Mouse (Mus musculus) testis, adult 2 months (tissue): Measurements from ENCODE around the gene Gabrb1. TPM values are rescaled to one million over a fixed set of nuclear protein-coding genes. Genes with fewer than 3 reads are reported as not detected.
"Not testable (repeated sequence)": the region's sequence is repeated elsewhere in the genome, so short reads cannot be mapped to it uniquely, and the experiment has no call there.

Experiments
- H3K27ac ChIP-seq: fragments of 200-500 bp; 2 replicates; pipeline ENCODE4 v1.5.1; 2012; ENCODE audit warnings: low read depth, low read length; ENCODE audit not compliant: control insufficient read depth, insufficient read depth
- H3K27me3 ChIP-seq: fragments of 200-500 bp; 2 replicates; pipeline ENCODE4 v1.6.1; 2012; ENCODE audit warnings: mild to moderate bottlenecking, low read length, moderate library complexity; ENCODE audit not compliant: control insufficient read depth, insufficient read depth
- H3K36me3 ChIP-seq: fragments of 200-500 bp; 2 replicates; pipeline ENCODE4 v1.6.1; 2012; ENCODE audit warnings: mild to moderate bottlenecking, low read length; ENCODE audit not compliant: control insufficient read depth, insufficient read depth
- H3K4me1 ChIP-seq: fragments of 200-500 bp; 2 replicates; pipeline ENCODE4 v1.6.1; 2012; ENCODE audit warnings: low read length; ENCODE audit not compliant: control insufficient read depth, insufficient read depth
- H3K4me3 ChIP-seq: fragments of 200-500 bp; 2 replicates; pipeline ENCODE4 v1.5.1; 2012; ENCODE audit warnings: low read depth, mild to moderate bottlenecking, low read length, moderate library complexity, mixed read lengths; ENCODE audit not compliant: control insufficient read depth
- CTCF ChIP-seq: fragments of 200-500 bp; IDR thresholded peaks from 2 replicates; pipeline ENCODE4 v1.5.1; 2012; ENCODE audit warnings: low read depth, mild to moderate bottlenecking, inconsistent platforms, low read length, moderate library complexity; ENCODE audit not compliant: control insufficient read depth, insufficient read depth, insufficient replicate concordance
- POLR2A ChIP-seq: fragments of 200-500 bp; IDR thresholded peaks from 2 replicates; pipeline ENCODE4 v1.6.1; 2012; ENCODE audit warnings: low read depth, mild to moderate bottlenecking, inconsistent platforms, low read length, moderate library complexity; ENCODE audit not compliant: control insufficient read depth
- polyA plus RNA-seq: library from polyadenylated mRNA; depleted of rRNA; stranded (reverse); fragments of >200 nt; gene quantifications from 2 replicates; pipeline ENCODE4 v1.2.3, GENCODE M21; 2012

Gabrb1 gene
- polyA plus RNA-seq, 1 experiment = 0.35 TPM

- Histone ChIP-seq H3K4me1 (peaks cover 2% of the 10 kb centered on the region; the same call in 1 of the 2 replicates), H3K27me3 (no peaks in the 10 kb centered on the region), H3K27ac (no peak overlapping the region), H3K36me3 (no peaks in the 10 kb centered on the region), H3K4me3 (no peak overlapping the region)
- TF ChIP-seq POLR2A (no peak), CTCF (no peak)
Observed at GRCm38 (mm10) chr5:72139619-72140018, 481.7 kb downstream of the Gabrb1 start.

- TF ChIP-seq CTCF (no peak), POLR2A (no peak)
- H3K4me3 ChIP-seq = no peak overlapping the region
Observed at GRCm38 (mm10) chr5:72148679-72149078, 490.8 kb downstream of the Gabrb1 start.

GRCm38 (mm10) chr5:72150870-72151269 is 493.0 kb downstream of the Gabrb1 start:
- H3K27me3 ChIP-seq = no peaks in the 10 kb centered on the region
- no peak overlapping the region for H3K4me3 ChIP-seq
- no peak for TF ChIP-seq POLR2A
- no peak for TF ChIP-seq CTCF
- no peaks in the 10 kb centered on the region for H3K36me3 ChIP-seq
- no peaks in the 10 kb centered on the region for H3K4me1 ChIP-seq
- no peak overlapping the region for H3K27ac ChIP-seq

More at GRCm38 (mm10) chr5:72148679-72149078, 490.8 kb downstream of the Gabrb1 start:
- no peaks in the 10 kb centered on the region for H3K36me3 ChIP-seq
- H3K27me3 ChIP-seq = no peaks in the 10 kb centered on the region
- no peaks in the 10 kb centered on the region for H3K4me1 ChIP-seq
- no peak overlapping the region for H3K27ac ChIP-seq

GRCm38 (mm10) chr5:72155686-72156085 is 497.8 kb downstream of the Gabrb1 start:
- not testable (repeated sequence) for H3K27ac ChIP-seq, H3K4me1 ChIP-seq, H3K4me3 ChIP-seq, H3K27me3 ChIP-seq, H3K36me3 ChIP-seq

- TF ChIP-seq POLR2A = no peak
- no peak for TF ChIP-seq CTCF
- no peak overlapping the region for H3K27ac ChIP-seq
- no peak overlapping the region for H3K4me3 ChIP-seq
- peaks cover 4% of the 10 kb centered on the region for H3K36me3 ChIP-seq
- H3K27me3 ChIP-seq = no peaks in the 10 kb centered on the region
- no peaks in the 10 kb centered on the region for H3K4me1 ChIP-seq
Observed at GRCm38 (mm10) chr5:72156598-72156997, 498.7 kb downstream of the Gabrb1 start.

GRCm38 (mm10) chr5:72158667-72159066 is 500.8 kb downstream of the Gabrb1 start:
- H3K27ac ChIP-seq = no peak overlapping the region
- TF ChIP-seq POLR2A (no peak), CTCF (no peak)
- H3K4me1 ChIP-seq = no peaks in the 10 kb centered on the region
- peaks cover 4% of the 10 kb centered on the region for H3K36me3 ChIP-seq
- H3K4me3 ChIP-seq = no peak overlapping the region
- H3K27me3 ChIP-seq = no peaks in the 10 kb centered on the region

- H3K4me3 ChIP-seq = no peak overlapping the region
- TF ChIP-seq POLR2A (no peak), CTCF (no peak)
- no peaks in the 10 kb centered on the region for H3K27me3 ChIP-seq
- H3K27ac ChIP-seq = no peak overlapping the region
- H3K36me3 ChIP-seq = peaks cover 4% of the 10 kb centered on the region
- no peaks in the 10 kb centered on the region for H3K4me1 ChIP-seq
Observed at GRCm38 (mm10) chr5:72159537-72159936, 501.6 kb downstream of the Gabrb1 start.

- Histone ChIP-seq H3K27ac (no peak overlapping the region), H3K27me3 (no peaks in the 10 kb centered on the region), H3K4me1 (no peaks in the 10 kb centered on the region), H3K36me3 (peaks cover 4% of the 10 kb centered on the region), H3K4me3 (no peak overlapping the region)
- TF ChIP-seq POLR2A (no peak), CTCF (no peak)
Observed at GRCm38 (mm10) chr5:72160781-72161485, 503.0 kb downstream of the Gabrb1 start.
